Mouse (Mus musculus): Measurements from ENCODE around the gene Slc6a6. TPM values are rescaled to one million over a fixed set of nuclear protein-coding genes. Genes with fewer than 3 reads are reported as not detected.

Gene Slc6a6
- polyA plus RNA-seq, 1 experiment from 2014 or later = 98.3 TPM

DNA sequence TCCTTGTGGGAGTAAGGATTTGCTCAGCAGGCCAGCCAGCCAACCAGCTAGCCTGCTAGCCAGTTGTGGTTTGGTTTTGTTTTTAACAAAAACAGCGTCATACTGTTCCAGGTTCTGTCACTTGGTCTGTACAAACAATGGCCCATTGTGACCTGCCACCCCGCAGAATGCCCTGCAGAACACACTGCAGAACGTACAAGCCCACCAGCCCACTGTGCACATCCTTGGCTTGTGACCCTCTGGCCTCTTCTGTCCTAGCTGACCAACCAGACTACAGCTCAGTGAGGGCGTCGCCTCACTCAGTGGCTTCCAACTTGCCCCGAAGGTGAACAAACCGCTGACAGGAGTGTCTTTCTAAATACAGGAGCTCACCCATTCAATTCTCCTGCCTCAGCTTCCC, 6.4 kb downstream of the Slc6a6 start:
- 57% methylated on average over 7 of the region's 7 CpGs for WGBS
- no peak for ATAC-seq (ENCODE audit: low FRiP score)
- Histone ChIP-seq H3K9ac (no peak overlapping the region), H3K4me3 (no peak overlapping the region), H3K4me2 (no peak overlapping the region), H3K36me3 (peaks cover 22% of the 10 kb centered on the region), H3K27me3 (no peaks in the 10 kb centered on the region), H3K9me3 (no peaks in the 10 kb centered on the region), H3K4me1 (replicated peaks) (peaks cover 79% of the 10 kb centered on the region), H3K27ac (no peak overlapping the region)

DNA sequence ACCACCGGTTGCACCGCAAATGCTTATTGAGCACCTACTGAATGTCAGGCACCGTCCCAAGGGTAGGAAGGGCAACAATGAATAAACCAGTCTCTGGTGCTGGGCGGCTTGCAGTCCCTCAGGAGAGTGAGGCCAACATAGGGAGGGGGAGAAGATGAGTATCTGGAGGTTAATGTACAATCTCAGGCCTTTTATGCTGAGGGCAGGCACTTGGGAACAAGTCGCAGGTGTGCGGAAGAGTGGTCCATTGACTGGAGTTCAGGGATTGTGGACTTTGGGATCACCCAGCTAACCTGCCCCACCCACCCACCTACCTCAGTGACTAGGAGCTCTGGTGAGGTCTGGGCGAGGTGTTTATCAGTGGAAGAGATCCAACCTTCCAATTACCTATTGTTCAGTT, 6.8 kb downstream of the Slc6a6 start:
- no peak for ATAC-seq (ENCODE audit: low FRiP score)
- peaks cover 78% of the 10 kb centered on the region for H3K4me1 ChIP-seq (replicated peaks)
- 90% methylated on average over 7 of the region's 7 CpGs for WGBS

DNA sequence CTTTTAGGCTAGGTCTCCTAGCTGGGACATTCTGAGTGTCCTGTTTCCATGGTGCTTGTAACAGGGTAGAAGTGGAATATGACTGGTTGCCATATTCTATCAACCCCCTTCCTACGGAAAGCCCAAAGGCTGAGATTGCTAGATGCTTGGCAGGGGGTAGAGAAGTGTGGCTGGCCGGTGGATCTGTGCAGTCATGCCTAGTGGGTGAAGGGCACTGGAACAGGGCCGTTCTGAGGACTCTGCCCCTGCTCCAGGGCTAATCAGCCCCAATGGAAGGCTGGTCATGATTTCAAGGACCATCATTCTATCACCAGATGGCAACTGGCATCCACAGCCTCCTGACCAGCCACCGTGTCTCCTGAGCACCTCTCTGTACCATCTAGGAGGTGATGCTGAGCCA, 7.7 kb downstream of the Slc6a6 start:
- WGBS = 90% methylated on average over 4 of the region's 4 CpGs
- no peak for ATAC-seq (ENCODE audit: low FRiP score)
- H3K4me2 ChIP-seq = no peak overlapping the region
- no peaks in the 10 kb centered on the region for H3K9me3 ChIP-seq
- peaks cover 73% of the 10 kb centered on the region for H3K4me1 ChIP-seq (replicated peaks)
- no peak overlapping the region for H3K9ac ChIP-seq
- no peak overlapping the region for H3K4me3 ChIP-seq
- H3K36me3 ChIP-seq = peaks cover 22% of the 10 kb centered on the region
- no peak overlapping the region for H3K27ac ChIP-seq
- H3K27me3 ChIP-seq = no peaks in the 10 kb centered on the region

More for the DNA sequence above, 6.8 kb downstream of the Slc6a6 start:
- Histone ChIP-seq H3K36me3 (peaks cover 22% of the 10 kb centered on the region), H3K27me3 (no peaks in the 10 kb centered on the region), H3K9ac (no peak overlapping the region), H3K4me2 (no peak overlapping the region), H3K9me3 (no peaks in the 10 kb centered on the region), H3K27ac (no peak overlapping the region), H3K4me3 (no peak overlapping the region)

DNA sequence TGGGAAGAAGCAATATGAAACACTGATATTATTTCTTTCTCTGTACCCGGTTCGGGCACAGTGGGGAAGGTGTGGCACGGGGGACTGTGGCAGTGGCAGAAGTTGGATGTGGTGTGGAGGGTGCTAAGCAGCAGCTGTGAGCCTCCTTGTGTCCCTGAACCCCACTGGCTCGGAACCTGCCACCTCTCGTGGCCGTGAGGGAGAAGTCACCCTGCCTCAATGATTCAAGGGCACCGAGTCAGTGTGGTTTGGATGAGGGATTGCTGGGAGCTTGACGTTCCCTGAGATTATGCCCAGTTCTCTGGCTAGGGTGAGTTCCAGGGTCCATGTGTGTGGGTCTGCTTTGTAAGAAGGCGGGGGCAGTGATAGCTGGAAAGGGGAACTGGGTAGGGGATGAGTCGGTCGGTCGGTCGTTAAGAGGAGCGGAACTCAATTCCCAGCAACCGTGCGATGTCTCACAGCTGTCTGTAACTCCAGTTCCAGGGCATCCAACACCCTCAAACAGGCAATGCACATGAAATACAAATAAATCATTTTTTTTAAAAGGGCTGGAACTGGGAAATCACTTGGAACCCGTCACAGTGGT, 9.5 kb downstream of the Slc6a6 start:
- H3K4me3 ChIP-seq = no peak overlapping the region
- H3K9ac ChIP-seq = no peak overlapping the region
- H3K36me3 ChIP-seq = peaks cover 22% of the 10 kb centered on the region
- H3K4me2 ChIP-seq = no peak overlapping the region
- peaks cover 74% of the 10 kb centered on the region for H3K4me1 ChIP-seq (replicated peaks)
- no peaks in the 10 kb centered on the region for H3K9me3 ChIP-seq
- ATAC-seq (ENCODE audit: low FRiP score) = no peak
- no peaks in the 10 kb centered on the region for H3K27me3 ChIP-seq
- 87% methylated on average over 17 of the region's 17 CpGs for WGBS
- no peak overlapping the region for H3K27ac ChIP-seq

DNA sequence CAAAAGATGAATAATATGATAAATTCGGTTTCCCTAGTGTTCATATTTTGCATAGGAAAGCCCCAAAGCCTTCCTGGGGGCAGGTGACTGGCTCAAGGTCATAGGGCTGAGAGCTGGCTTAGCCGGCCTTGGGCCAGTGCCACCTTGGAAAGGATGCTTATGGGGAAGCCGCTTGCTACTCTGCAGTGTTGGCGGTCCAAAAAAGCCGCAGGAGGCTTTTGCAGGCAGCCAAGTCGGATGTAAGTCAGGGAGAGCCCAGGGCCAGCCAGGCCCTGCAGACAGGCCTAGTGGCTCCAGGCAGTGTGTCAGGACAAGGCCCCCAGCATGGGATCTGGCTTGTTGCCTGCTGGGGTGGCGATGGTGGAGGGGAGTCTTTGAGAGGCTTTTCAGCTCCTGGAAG, 10.8 kb downstream of the Slc6a6 start:
- 52% methylated on average over 7 of the region's 7 CpGs for WGBS
- Histone ChIP-seq H3K9ac (0 out of 2 replicates have a peak overlapping the region, but pooled peaks have one; percentile 5), H3K9me3 (no peaks in the 10 kb centered on the region), H3K4me1 (replicated peaks) (peaks cover 69% of the 10 kb centered on the region), H3K4me2 (no peak overlapping the region), H3K36me3 (peaks cover 28% of the 10 kb centered on the region), H3K27ac (peak overlapping the region; percentile 58; the same call in 1 of the 2 replicates), H3K4me3 (no peak overlapping the region), H3K27me3 (no peaks in the 10 kb centered on the region)
- ATAC-seq (ENCODE audit: low FRiP score) = no peak

DNA sequence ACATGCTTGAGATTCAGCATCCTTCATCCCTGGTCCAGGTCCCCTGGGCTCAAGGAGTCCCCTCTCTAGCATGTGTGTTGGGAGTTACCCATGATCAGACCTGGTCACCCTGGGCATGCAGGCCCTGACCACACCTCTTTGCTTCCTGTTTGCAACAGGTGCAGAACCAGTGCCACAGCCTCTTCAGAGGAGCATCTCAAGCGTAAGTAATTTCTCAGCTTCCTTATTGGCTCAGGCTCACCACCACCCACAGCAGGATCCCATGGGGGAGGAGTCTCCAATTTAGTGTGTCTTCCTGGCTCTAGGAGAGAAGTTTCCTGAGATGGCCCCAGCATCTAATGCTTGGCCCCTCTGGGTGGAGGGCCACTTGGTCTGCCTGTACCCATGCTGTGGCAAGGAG, 15.0 kb downstream of the Slc6a6 start:
- Histone ChIP-seq H3K36me3 (peaks cover 45% of the 10 kb centered on the region), H3K27me3 (no peaks in the 10 kb centered on the region), H3K9me3 (no peaks in the 10 kb centered on the region), H3K27ac (no peak overlapping the region), H3K4me1 (replicated peaks) (peaks cover 42% of the 10 kb centered on the region), H3K4me3 (no peak overlapping the region), H3K9ac (no peak overlapping the region), H3K4me2 (no peak overlapping the region)
- WGBS = 83% methylated on average over 1 of the region's 1 CpGs
- no peak for ATAC-seq (ENCODE audit: low FRiP score)

DNA sequence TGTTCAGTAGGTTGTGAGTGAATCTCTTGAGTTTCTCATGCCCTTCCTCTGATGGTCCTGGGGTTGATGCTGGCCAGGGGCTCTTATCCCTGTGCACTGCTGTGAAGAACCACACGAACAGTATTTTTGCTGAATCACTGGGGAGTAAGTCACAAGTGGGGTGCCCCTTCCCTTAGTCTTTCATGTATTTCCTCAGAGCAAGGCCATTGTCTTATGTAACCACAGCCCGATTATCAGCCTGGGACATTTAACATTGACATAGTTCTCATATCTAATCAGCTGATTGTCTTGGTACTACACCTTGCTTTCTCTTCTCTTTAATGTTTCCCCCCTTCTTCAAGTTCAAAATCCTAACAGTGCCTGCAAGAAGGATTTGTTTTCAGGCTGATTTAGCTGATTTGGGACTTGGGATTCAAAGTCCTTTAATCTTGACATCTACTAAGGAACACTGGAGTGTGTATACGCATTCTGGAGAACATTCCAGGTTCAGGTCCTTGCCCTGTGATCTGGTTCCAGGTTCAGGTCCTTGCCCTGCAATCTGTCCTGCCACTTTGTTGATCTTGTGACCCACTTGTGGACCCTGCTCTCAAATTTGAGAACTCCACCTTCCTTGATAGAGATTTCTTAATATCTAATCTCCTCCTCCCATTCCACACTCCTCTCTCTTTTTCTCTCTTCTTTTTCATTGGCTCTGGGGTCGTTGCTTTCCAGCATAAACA, 15.8 kb downstream of the Slc6a6 start:
- no peak overlapping the region for H3K4me3 ChIP-seq
- WGBS = 93% methylated on average over 4 of the region's 4 CpGs
- H3K27me3 ChIP-seq = no peaks in the 10 kb centered on the region
- no peaks in the 10 kb centered on the region for H3K9me3 ChIP-seq
- ATAC-seq (ENCODE audit: low FRiP score) = no peak
- H3K27ac ChIP-seq = no peak overlapping the region
- no peak overlapping the region for H3K4me2 ChIP-seq
- H3K9ac ChIP-seq = no peak overlapping the region
- H3K36me3 ChIP-seq = peaks cover 53% of the 10 kb centered on the region
- H3K4me1 ChIP-seq (replicated peaks) = peaks cover 35% of the 10 kb centered on the region

DNA sequence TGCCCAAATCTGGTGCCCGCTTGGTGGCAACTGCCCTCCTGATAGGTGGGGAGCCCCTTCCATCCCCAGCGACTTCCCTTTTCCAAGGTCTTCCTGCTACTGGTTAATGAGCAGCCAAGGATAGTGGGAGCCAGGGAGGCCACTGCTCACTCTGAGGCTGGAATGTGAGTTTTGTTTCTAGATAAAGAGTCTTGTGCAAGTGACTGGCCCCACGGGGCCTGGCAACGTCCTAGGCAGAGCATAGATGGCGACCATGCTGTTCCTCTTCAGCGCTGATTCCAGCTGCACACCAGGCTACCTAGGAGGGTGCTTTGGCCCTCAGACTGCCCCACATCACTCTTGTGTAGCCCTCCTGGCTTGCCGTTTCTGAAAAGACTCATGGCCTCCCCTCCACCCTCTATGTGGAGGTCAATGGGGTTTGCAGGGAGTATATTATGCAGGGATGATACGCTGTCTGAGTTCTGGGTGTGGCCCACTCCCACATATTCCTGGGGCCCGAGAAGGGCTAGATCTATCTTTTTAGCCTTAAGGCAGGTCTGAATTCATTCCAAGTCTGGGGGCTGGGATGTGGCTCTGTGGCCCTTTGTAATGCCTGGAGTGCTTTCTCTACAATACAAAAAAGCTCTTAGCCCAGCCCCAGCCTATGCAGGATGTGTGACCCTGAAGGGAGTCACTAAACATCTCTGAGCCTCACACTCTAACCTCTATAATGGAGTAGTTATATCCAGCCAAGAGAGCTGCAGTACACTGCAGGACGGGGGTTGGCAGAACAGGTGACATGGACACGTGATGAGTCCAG, 17.2 kb downstream of the Slc6a6 start:
- Histone ChIP-seq H3K4me3 (no peak overlapping the region), H3K27ac (no peak overlapping the region), H3K4me2 (no peak overlapping the region), H3K9me3 (no peaks in the 10 kb centered on the region), H3K27me3 (no peaks in the 10 kb centered on the region), H3K9ac (no peak overlapping the region), H3K36me3 (peaks cover 61% of the 10 kb centered on the region), H3K4me1 (replicated peaks) (peaks cover 22% of the 10 kb centered on the region)
- WGBS = 67% methylated on average over 11 of the region's 11 CpGs
- ATAC-seq (ENCODE audit: low FRiP score) = no peak

DNA sequence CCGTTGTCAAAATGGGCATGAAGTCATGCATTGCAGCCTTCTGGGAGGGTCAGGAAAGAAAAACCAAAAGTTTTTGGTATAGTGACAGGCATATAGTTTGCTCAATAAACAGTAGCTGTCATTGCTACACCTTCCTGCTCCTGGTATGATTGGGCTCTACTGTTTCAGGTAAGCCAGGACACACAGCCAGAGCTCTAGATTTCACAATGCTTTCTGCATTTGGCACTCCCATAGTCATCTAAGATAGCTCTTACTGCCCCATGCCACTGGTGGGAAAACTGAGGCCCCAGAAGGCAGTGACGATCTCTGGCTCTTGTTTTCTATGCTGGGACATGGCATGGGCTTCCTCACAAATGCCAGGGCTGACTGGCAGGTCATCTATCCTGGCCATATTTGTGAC, 19.6 kb downstream of the Slc6a6 start:
- Histone ChIP-seq H3K27ac (no peak overlapping the region), H3K9me3 (no peaks in the 10 kb centered on the region), H3K27me3 (no peaks in the 10 kb centered on the region), H3K4me1 (replicated peaks) (peaks cover 23% of the 10 kb centered on the region), H3K9ac (no peak overlapping the region), H3K36me3 (peaks cover 65% of the 10 kb centered on the region), H3K4me3 (no peak overlapping the region), H3K4me2 (no peak overlapping the region)
- ATAC-seq (ENCODE audit: low FRiP score) = no peak
- WGBS = 93% methylated on average over 2 of the region's 2 CpGs

DNA sequence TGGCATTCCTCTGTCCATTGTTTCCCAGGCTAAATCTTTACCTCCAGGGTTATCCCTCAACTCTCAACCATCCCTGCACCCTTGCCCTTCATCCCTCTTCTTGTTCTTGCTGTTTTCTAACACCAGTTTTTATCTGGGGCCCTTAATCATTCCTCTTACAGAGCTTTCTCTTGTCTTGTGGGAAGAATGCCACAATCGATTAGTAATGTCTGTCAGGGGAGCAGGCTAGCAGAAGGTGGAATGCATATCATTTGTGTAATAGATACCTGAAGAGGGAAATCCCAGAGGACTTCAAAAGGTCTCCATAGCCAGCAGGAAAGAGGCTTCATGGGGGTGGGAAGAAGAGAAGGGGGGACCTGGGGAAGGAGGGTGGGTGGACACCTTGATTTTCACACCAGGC, 20.6 kb downstream of the Slc6a6 start:
- H3K9me3 ChIP-seq = no peaks in the 10 kb centered on the region
- peaks cover 59% of the 10 kb centered on the region for H3K36me3 ChIP-seq
- peaks cover 22% of the 10 kb centered on the region for H3K4me1 ChIP-seq (replicated peaks)
- 81% methylated on average over 1 of the region's 1 CpGs for WGBS
- H3K4me2 ChIP-seq = no peak overlapping the region
- no peaks in the 10 kb centered on the region for H3K27me3 ChIP-seq
- H3K27ac ChIP-seq = no peak overlapping the region
- no peak for ATAC-seq (ENCODE audit: low FRiP score)
- H3K4me3 ChIP-seq = no peak overlapping the region
- H3K9ac ChIP-seq = no peak overlapping the region

DNA sequence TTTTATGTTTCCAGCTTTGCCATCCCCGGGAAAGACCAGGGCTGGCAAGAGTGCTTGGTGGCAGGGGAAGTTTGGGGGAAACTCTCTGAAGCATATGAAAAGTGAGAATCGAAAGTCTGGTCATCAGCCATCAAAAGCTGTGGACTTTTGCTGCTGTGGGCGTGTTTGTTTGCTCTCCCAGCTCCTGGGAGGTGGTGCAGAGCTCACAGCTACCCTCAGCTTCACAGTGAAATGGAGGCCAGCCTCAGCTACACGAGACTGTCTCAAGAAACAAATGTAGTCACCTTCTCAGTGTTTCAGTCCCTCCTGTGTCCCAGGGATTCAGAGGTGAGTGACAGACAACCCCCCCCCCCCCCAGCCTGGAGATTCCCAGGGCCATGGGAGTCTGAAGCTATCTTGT, 21.8 kb downstream of the Slc6a6 start:
- no peak overlapping the region for H3K9ac ChIP-seq
- H3K9me3 ChIP-seq = no peaks in the 10 kb centered on the region
- H3K27me3 ChIP-seq = no peaks in the 10 kb centered on the region
- H3K4me1 ChIP-seq (replicated peaks) = peaks cover 32% of the 10 kb centered on the region
- no peak overlapping the region for H3K4me3 ChIP-seq
- 77% methylated on average over 4 of the region's 4 CpGs for WGBS
- H3K27ac ChIP-seq = no peak overlapping the region
- no peak for ATAC-seq (ENCODE audit: low FRiP score)
- H3K4me2 ChIP-seq = no peak overlapping the region
- H3K36me3 ChIP-seq = peaks cover 50% of the 10 kb centered on the region

DNA sequence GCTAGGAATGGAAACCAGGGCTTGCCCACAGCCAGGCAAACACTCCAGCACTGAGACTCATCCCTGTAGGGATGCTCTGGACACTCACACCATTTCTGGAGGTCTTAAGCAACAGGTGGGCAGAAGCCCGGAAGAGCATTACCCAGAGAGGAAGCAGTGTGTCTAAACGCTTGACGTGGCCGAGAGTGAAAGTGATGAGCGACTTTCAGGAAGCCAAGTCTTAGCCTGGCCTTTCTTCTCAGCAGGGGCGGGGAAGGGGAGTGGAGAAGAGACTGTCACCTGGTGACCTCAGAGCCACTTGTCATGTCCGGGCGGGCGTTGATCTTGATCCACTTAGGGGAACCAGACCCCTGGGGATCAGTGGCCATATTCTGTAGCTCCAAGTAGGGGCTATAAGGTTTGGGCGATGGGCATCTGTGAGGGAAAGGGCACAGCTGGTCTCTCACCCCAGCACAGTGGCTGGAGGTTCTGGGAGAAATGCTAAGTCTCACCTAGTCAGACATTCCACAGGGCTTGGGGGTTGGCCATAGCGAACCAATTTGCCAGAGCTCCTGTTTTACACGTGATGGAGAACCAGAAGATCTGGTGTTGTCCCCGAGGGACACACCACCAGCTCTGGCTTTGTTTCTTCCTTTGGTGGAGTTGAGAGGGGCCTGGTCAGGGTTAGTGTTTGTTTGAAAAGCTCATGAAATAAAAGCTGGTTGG, 22.4 kb downstream of the Slc6a6 start:
- Histone ChIP-seq H3K36me3 (peaks cover 45% of the 10 kb centered on the region), H3K9ac (no peak overlapping the region), H3K4me2 (no peak overlapping the region), H3K9me3 (no peaks in the 10 kb centered on the region), H3K27me3 (no peaks in the 10 kb centered on the region), H3K27ac (no peak overlapping the region), H3K4me1 (replicated peaks) (peaks cover 32% of the 10 kb centered on the region), H3K4me3 (no peak overlapping the region)
- no peak for ATAC-seq (ENCODE audit: low FRiP score)
- 79% methylated on average over 13 of the region's 13 CpGs for WGBS

Data from hindbrain, embryonic 13.5 days (tissue).